In genomic region chr12:38579191-38579817, GRCm38 (mm10) we compare ENCODE assay signal across 13 mouse cellular contexts.
DNase-seq lines count a peak whose midpoint lies in the region; ATAC-seq and TF ChIP-seq lines count a peak whose summit lies in the region.
"Had no signal": no experiment of that assay in that cellular context is flagged by ENCODE, and none has a peak within 500 bp of the region (broad histone marks: within the 10 kb centered on the region; RNA-seq: fewer than 3 reads in every experiment).

No protein-coding gene starts in this region.

- DNase-seq in embryonic facial prominence, embryonic 14.5 days (ENCODE audit: low spot score), result peak; percentile 11
- DNase-seq in embryonic facial prominence, embryonic 10.5 days (ENCODE audit: low spot score), result no peak
- DNase-seq in lung, adult 2 months, result no peak
- peak; percentile 62 to 64 for DNase-seq in cerebellum, postnatal 10 days
- peak; percentile 38 for DNase-seq in retina, postnatal 1 day
- DNase-seq in frontal cortex, adult 2 months (ENCODE audit: extremely low spot score in 1 of 2, low spot score in 1 of 2), result no peak
- no peak for DNase-seq in layer of hippocampus, adult 11-12 months (ENCODE audit: low spot score)
- DNase-seq: adrenal gland, adult 8-10 months; heart, adult 18-20 months; kidney, postnatal 25 days had no signal

- no peak overlapping the region for H3K27ac ChIP-seq in embryonic facial prominence, embryonic 14.5 days (replicated peaks; ENCODE audit: low read depth, low read length)
- H3K27ac ChIP-seq in embryonic facial prominence, embryonic 10.5 days (replicated peaks), result no peak overlapping the region
- no peak overlapping the region for H3K27ac ChIP-seq in lung, embryonic 16.5 days (ENCODE audit: low read length)
- H3K27ac ChIP-seq: left cerebral cortex, adult 2 months had no signal

- H3K4me3 ChIP-seq in embryonic facial prominence, embryonic 14.5 days (ENCODE audit: low read depth, low read length), result no peak overlapping the region
- no peak overlapping the region for H3K4me3 ChIP-seq in embryonic facial prominence, embryonic 10.5 days
- H3K4me3 ChIP-seq in lung, embryonic 16.5 days (ENCODE audit: low read length), result no peak overlapping the region
- H3K4me3 ChIP-seq in lung, adult 2 months (replicated peaks; ENCODE audit: extremely low read depth, low read depth, low read length), result no peak overlapping the region
- H3K4me3 ChIP-seq: left cerebral cortex, adult 2 months had no signal

- no peaks in the 10 kb centered on the region for H3K27me3 ChIP-seq in embryonic facial prominence, embryonic 14.5 days (replicated peaks; ENCODE audit: control insufficient read depth, insufficient read depth, low read length)
- no peaks in the 10 kb centered on the region for H3K27me3 ChIP-seq in embryonic facial prominence, embryonic 10.5 days (replicated peaks; ENCODE audit: low read depth, poor library complexity, severe bottlenecking)
- no peaks in the 10 kb centered on the region for H3K27me3 ChIP-seq in lung, embryonic 16.5 days (ENCODE audit: control insufficient read depth, insufficient read depth, low read depth, low read length)

- WGBS in embryonic facial prominence, embryonic 14.5 days, result 66% methylated on average over 5 of the region's 5 CpGs
- 69% methylated on average over 5 of the region's 5 CpGs for WGBS in embryonic facial prominence, embryonic 10.5 days
- WGBS in lung, embryonic 16.5 days, result 51% methylated on average over 5 of the region's 5 CpGs
- 54% methylated on average over 5 of the region's 5 CpGs for WGBS in lung, adult 2 months

- ATAC-seq in embryonic facial prominence, embryonic 14.5 days (ENCODE audit: low read depth), result no peak
- ATAC-seq in lung, embryonic 16.5 days (ENCODE audit: low read depth), result peak; percentile 71; the same call in 1 of the 2 replicates
- ATAC-seq: intestine, postnatal 0 days had no signal

- TF ChIP-seq CTCF in lung, adult 2 months (IDR thresholded peaks at IDR 0.05; ENCODE audit: insufficient read depth, low read length), result no peak

- no peak overlapping the region for H3K4me2 ChIP-seq in embryonic facial prominence, embryonic 14.5 days (ENCODE audit: low read depth, low read length)
- no peak overlapping the region for H3K4me2 ChIP-seq in lung, embryonic 16.5 days (ENCODE audit: low read depth, low read length)

- H3K9ac ChIP-seq in embryonic facial prominence, embryonic 14.5 days (ENCODE audit: low read depth, low read length), result no peak overlapping the region
- no peak overlapping the region for H3K9ac ChIP-seq in lung, embryonic 16.5 days (ENCODE audit: low read length)

- no peak for TF ChIP-seq POLR2A in lung, adult 2 months (IDR thresholded peaks at IDR 0.05; ENCODE audit: borderline replicate concordance, extremely low read depth, low read depth, low read length)

- no peaks in the 10 kb centered on the region for H3K9me3 ChIP-seq in embryonic facial prominence, embryonic 14.5 days (ENCODE audit: control insufficient read depth, low read length)
- no peaks in the 10 kb centered on the region for H3K9me3 ChIP-seq in embryonic facial prominence, embryonic 10.5 days
- H3K9me3 ChIP-seq in lung, embryonic 16.5 days (ENCODE audit: control insufficient read depth, low read length), result no peaks in the 10 kb centered on the region

- H3K4me1 ChIP-seq in embryonic facial prominence, embryonic 14.5 days (ENCODE audit: control insufficient read depth, insufficient read depth, low read length), result no peaks in the 10 kb centered on the region
- no peaks in the 10 kb centered on the region for H3K4me1 ChIP-seq in embryonic facial prominence, embryonic 10.5 days
- H3K4me1 ChIP-seq in lung, embryonic 16.5 days (replicated peaks; ENCODE audit: control insufficient read depth, insufficient read depth, low read length), result no peaks in the 10 kb centered on the region; the same call in 1 of the 2 replicates
- H3K4me1 ChIP-seq in lung, adult 2 months (ENCODE audit: control insufficient read depth, insufficient read depth, low read length), result no peaks in the 10 kb centered on the region

- H3K36me3 ChIP-seq in embryonic facial prominence, embryonic 14.5 days (ENCODE audit: control insufficient read depth, insufficient read depth, low read length), result no peaks in the 10 kb centered on the region
- no peaks in the 10 kb centered on the region for H3K36me3 ChIP-seq in embryonic facial prominence, embryonic 10.5 days (replicated peaks)
- H3K36me3 ChIP-seq in lung, embryonic 16.5 days (ENCODE audit: control insufficient read depth, insufficient read depth, low read length), result no peaks in the 10 kb centered on the region

Comparison
In these comparisons a context has a peak if more than half of its experiments do, and no peak if none do; other contexts are left out.
1. DNase-seq: peak in embryonic facial prominence, embryonic 14.5 days (single experiment), cerebellum, postnatal 10 days (2 of 2) and retina, postnatal 1 day (single experiment); none in embryonic facial prominence, embryonic 10.5 days (single experiment), lung, adult 2 months (single experiment), frontal cortex, adult 2 months (0 of 2) and layer of hippocampus, adult 11-12 months (single experiment).